Mouse (Mus musculus) embryonic facial prominence, embryonic 10.5 days (tissue): ENCODE measurements at regions not wholly inside any gene's neighbourhood (a gene's known extent, or its start where the extent isn't known, plus 50 kb on each side); places are given as distances from the start of the nearest gene placed in this dataset.

ENCODE experiments used
- DNase-seq: peaks from one replicate; pipeline ENCODE4 v3.0.0-alpha.2; 2017; ENCODE audit warnings: low spot score
- H3K27ac ChIP-seq: fragments of 300-500 bp; sonication (generic); replicated peaks from 2 replicates; pipeline ENCODE4 v1.5.1; 2016; ENCODE audit warnings: mild to moderate bottlenecking
- H3K27me3 ChIP-seq: fragments of 300-500 bp; sonication (generic); replicated peaks from 2 replicates; pipeline ENCODE4 v1.6.1; 2016; ENCODE audit warnings: low read depth, mild to moderate bottlenecking; ENCODE audit not compliant: poor library complexity, severe bottlenecking
- H3K36me3 ChIP-seq: fragments of 300-500 bp; sonication (generic); replicated peaks from 2 replicates; pipeline ENCODE4 v1.6.1; 2016; ENCODE audit warnings: mild to moderate bottlenecking, moderate library complexity
- H3K4me1 ChIP-seq: fragments of 300-500 bp; sonication (generic); 2 replicates; pipeline ENCODE4 v1.6.1; 2016
- H3K4me3 ChIP-seq: fragments of 300-500 bp; sonication (generic); 2 replicates; pipeline ENCODE4 v1.5.1; 2016; ENCODE audit warnings: mild to moderate bottlenecking, moderate library complexity
- H3K9me3 ChIP-seq: fragments of 300-500 bp; sonication (generic); 2 replicates; pipeline ENCODE4 v1.6.1; 2016; ENCODE audit warnings: mild to moderate bottlenecking
- WGBS: fragments of 180-500 bp; shearing (Covaris S2); methylation state at CpG from one replicate; pipeline ENCODE4 v1.1.7; 2016; 5-methylcytosine and 5-hydroxymethylcytosine counted together

- Histone ChIP-seq H3K4me3 (no peak overlapping the region), H3K4me1 (peaks cover 7% of the 10 kb centered on the region), H3K27ac (no peak overlapping the region), H3K36me3 (no peaks in the 10 kb centered on the region), H3K27me3 (no peaks in the 10 kb centered on the region), H3K9me3 (no peaks in the 10 kb centered on the region)
- WGBS, result 81% methylated on average over 1 of the region's 1 CpGs
- no peak for DNase-seq
Observed at GRCm38 (mm10) chr15:56979353-56979752, 498.1 kb downstream of the Slc22a22 start.

DNA sequence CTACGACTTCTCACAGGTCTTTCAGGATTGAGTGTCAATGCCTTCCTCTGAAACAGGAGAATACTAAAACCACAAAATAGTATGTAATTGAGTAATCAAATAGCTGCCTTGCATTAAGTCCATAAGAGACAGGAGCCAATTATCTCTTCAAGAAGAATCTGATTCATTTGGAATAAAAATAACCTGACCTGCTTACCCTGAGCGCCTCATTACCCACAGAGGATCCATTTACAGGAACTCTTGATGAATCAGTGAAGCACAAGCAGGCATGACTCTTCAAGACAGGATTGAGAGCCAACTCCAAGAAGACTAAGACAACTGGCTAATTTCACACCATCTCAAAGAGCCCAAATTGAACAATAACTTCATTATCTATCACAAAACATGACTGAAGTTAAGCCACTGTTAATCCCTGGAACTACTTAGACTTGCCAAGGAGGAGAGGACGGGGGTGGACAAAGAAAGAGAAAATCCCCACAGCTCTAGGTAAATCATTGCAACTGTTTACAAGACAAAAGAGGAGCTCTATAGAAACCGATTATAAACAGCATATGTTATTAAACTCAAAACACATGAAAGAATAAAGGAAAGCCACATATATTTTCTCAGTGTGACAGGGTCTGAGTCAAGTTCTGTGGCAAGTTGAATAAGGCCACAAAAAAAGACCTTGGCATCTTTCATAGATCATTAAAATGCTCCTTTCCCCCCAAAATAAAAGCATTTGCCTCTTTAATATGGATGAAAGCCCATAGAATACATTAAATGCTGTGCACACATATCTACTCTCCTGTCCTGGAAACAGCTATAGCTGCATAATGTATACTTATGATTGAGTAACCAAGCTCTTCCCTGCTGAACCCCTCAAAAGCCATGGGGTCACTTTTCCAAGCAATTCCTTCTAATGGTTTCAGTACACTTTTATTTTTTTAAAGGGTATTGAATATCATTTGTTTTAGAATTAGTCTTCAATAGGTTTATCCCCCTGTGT, 501.7 kb downstream of the Slc22a22 start:
- Histone ChIP-seq H3K27me3 (no peaks in the 10 kb centered on the region), H3K36me3 (no peaks in the 10 kb centered on the region), H3K4me3 (no peak overlapping the region), H3K9me3 (no peaks in the 10 kb centered on the region), H3K4me1 (peaks cover 7% of the 10 kb centered on the region), H3K27ac (no peak overlapping the region)
- DNase-seq, result no peak
- 49% methylated on average over 4 of the region's 4 CpGs for WGBS

DNA sequence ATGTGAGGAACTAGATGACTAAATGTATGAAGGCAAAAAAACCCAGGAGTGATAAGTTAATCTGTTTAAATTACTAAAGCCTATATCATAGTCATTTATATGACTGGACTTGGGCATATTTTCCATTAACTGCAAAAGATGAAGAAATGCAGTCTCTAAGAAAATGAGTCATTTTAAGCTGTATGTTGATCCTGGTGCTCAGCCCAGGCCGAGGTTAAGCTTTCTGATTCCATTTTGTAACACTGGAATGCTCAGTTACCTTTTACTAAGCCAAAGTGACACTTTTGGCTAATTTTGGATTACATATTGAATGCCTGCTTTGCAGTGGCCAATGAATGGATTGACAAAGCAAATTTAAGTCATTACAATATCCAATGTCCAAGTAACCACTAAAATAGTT, 507.3 kb downstream of the Slc22a22 start:
- WGBS, result 71% methylated on average over 1 of the region's 1 CpGs

GRCm38 (mm10) chr15:56956356-56956755, 521.1 kb downstream of the Slc22a22 start:
- WGBS, result 68% methylated on average over 2 of the region's 2 CpGs
- Histone ChIP-seq H3K9me3 (0 out of 2 replicates have a peak, but pooled peaks cover 3% of the 10 kb centered on the region), H3K36me3 (no peaks in the 10 kb centered on the region), H3K27ac (no peak overlapping the region), H3K27me3 (no peaks in the 10 kb centered on the region), H3K4me1 (no peaks in the 10 kb centered on the region; the same call in 1 of the 2 replicates), H3K4me3 (no peak overlapping the region)
- DNase-seq, result no peak

More for the DNA sequence above, 507.3 kb downstream of the Slc22a22 start:
- Histone ChIP-seq H3K27me3 (no peaks in the 10 kb centered on the region), H3K27ac (no peak overlapping the region), H3K4me1 (no peaks in the 10 kb centered on the region), H3K4me3 (no peak overlapping the region), H3K9me3 (no peaks in the 10 kb centered on the region), H3K36me3 (no peaks in the 10 kb centered on the region)
- no peak for DNase-seq

DNA sequence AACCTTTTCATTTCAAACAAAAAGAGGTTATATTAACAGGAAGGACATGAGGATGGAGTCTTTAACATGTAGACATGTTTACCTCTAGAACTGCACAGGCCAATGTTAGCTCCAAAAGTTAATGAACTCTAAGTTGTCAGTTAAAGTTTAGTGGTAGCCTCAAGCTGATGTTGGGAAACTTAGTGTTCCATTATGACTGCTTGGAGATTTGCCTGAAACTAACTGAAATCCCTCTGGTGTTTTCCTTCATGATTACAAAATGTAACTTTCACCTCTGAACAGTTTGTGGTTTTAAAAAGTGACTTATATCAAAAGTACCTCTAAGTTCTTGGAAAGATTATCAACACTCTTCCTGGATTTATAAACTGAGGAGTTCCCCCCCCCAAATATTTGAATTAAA, 525.2 kb downstream of the Slc22a22 start:
- H3K9me3 ChIP-seq, result 0 out of 2 replicates have a peak, but pooled peaks cover 3% of the 10 kb centered on the region
- no peaks in the 10 kb centered on the region for H3K36me3 ChIP-seq
- no peak overlapping the region for H3K27ac ChIP-seq
- H3K4me3 ChIP-seq, result no peak overlapping the region
- no peak for DNase-seq
- H3K27me3 ChIP-seq, result no peaks in the 10 kb centered on the region
- no peaks in the 10 kb centered on the region; the same call in 1 of the 2 replicates for H3K4me1 ChIP-seq

GRCm38 (mm10) chr15:56950824-56951223, 526.6 kb downstream of the Slc22a22 start:
- WGBS, result 90% methylated on average over 2 of the region's 2 CpGs
- no peak overlapping the region for H3K27ac ChIP-seq
- no peak overlapping the region for H3K4me3 ChIP-seq
- no peaks in the 10 kb centered on the region for H3K36me3 ChIP-seq
- 0 out of 2 replicates have a peak, but pooled peaks cover 3% of the 10 kb centered on the region for H3K9me3 ChIP-seq
- no peak for DNase-seq
- no peaks in the 10 kb centered on the region for H3K27me3 ChIP-seq
- H3K4me1 ChIP-seq, result no peaks in the 10 kb centered on the region

DNA sequence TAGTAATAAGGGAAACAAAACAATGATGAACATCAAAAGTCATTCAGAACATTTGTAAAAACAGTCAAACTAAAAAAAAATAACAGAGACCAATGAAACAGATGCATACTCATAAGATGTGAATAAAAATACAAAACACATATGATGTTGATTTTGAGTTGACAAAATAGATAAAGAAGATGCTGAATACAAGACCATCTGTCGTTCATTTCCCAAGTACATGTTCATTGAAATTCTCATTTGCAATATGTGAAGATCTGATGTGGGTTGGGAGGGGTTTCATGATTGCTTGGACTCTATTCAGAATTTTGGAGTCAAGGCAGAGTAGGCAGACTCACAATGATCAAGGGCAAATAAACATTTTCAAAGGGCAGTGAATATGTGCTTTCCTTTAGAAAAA, 536.5 kb downstream of the Slc22a22 start:
- WGBS, result 92% methylated on average over 1 of the region's 1 CpGs
- no peaks in the 10 kb centered on the region for H3K9me3 ChIP-seq
- no peaks in the 10 kb centered on the region for H3K36me3 ChIP-seq
- H3K4me3 ChIP-seq, result no peak overlapping the region
- no peak for DNase-seq
- no peak overlapping the region for H3K27ac ChIP-seq
- H3K4me1 ChIP-seq, result no peaks in the 10 kb centered on the region
- no peaks in the 10 kb centered on the region for H3K27me3 ChIP-seq

DNA sequence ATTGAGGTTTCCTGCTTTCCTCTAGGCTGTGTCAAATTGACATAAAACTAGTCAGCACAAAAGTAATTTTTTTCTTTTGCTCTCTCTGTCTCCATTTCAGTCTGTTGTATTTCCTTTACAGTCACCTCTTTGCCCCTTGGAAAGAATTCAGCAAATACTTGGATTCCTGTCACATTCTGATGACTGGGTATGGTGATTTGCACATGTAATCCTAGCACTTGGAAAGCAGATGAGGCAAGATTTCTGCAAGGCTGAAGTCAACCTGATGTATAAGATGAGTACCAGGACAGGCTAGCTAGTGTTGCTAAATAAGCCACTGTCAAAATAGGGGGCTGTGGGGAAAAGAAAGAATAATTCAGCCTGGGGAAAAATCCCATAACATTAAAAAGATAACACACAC, 580.9 kb downstream of the Slc22a22 start:
- no peaks in the 10 kb centered on the region for H3K4me1 ChIP-seq
- H3K36me3 ChIP-seq, result no peaks in the 10 kb centered on the region
- DNase-seq, result no peak
- no peaks in the 10 kb centered on the region for H3K9me3 ChIP-seq
- no peaks in the 10 kb centered on the region for H3K27me3 ChIP-seq
- no peak overlapping the region for H3K4me3 ChIP-seq
- no peak overlapping the region for H3K27ac ChIP-seq

GRCm38 (mm10) chr15:56881501-56881900, 595.9 kb downstream of the Slc22a22 start:
- Histone ChIP-seq H3K9me3 (0 out of 2 replicates have a peak, but pooled peaks cover 2% of the 10 kb centered on the region), H3K36me3 (no peaks in the 10 kb centered on the region), H3K27me3 (no peaks in the 10 kb centered on the region), H3K27ac (no peak overlapping the region), H3K4me1 (peaks cover 12% of the 10 kb centered on the region; the same call in 1 of the 2 replicates), H3K4me3 (no peak overlapping the region)
- DNase-seq, result peak; percentile 53
- WGBS, result 31% methylated on average over 5 of the region's 5 CpGs

- no peaks in the 10 kb centered on the region for H3K36me3 ChIP-seq
- H3K27me3 ChIP-seq, result 0 out of 2 replicates have a peak, but pooled peaks cover 3% of the 10 kb centered on the region
- no peak overlapping the region for H3K4me3 ChIP-seq
- H3K4me1 ChIP-seq, result peaks cover 16% of the 10 kb centered on the region
- no peak overlapping the region for H3K27ac ChIP-seq
- no peaks in the 10 kb centered on the region for H3K9me3 ChIP-seq
- DNase-seq, result no peak
- 65% methylated on average over 6 of the region's 6 CpGs for WGBS
Observed at GRCm38 (mm10) chr15:56865879-56866278, 611.5 kb downstream of the Slc22a22 start.

DNA sequence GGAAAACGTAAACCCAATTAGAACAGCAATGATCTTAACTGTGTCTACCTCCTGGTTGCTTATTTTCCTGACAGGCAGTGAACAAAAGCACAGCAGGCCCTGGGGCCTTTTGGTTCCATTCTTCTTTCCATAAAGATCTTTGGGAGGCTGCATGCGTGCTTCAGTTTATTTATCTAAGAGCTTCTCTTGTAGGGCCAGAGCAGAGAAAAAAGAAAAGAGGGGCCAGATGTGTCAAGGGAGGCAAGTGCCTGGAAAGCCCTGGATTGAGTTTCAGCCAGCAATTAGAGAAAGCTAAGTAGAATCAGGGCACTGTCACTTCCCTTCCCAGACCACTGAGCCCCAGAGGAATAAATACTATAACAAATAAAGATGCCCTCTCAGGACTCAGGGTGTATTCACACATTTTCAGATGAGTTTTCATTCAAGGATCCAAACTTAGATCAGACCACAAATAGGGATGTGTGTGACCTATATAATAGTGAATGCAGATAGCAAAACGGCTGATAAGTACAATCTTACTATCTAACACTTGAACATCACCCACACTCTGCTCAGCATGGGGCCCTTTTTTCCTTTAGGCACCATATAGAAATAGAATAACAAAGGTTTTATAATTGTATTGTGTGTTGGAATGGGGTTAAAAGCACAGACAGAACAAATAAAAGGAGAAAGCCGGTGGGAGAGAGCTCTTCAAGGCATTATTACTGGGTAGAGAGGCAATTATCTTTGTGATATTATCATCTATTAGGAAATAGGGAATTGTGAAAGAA, 612.2 kb downstream of the Slc22a22 start:
- H3K4me1 ChIP-seq, result peaks cover 16% of the 10 kb centered on the region
- no peak overlapping the region for H3K27ac ChIP-seq
- H3K9me3 ChIP-seq, result no peaks in the 10 kb centered on the region
- 17% methylated on average over 4 of the region's 4 CpGs for WGBS
- DNase-seq, result peak; percentile 43
- H3K4me3 ChIP-seq, result no peak overlapping the region
- H3K36me3 ChIP-seq, result no peaks in the 10 kb centered on the region
- H3K27me3 ChIP-seq, result 0 out of 2 replicates have a peak, but pooled peaks cover 3% of the 10 kb centered on the region

- 45% methylated on average over 4 of the region's 4 CpGs for WGBS
- no peaks in the 10 kb centered on the region for H3K36me3 ChIP-seq
- H3K4me3 ChIP-seq, result no peak overlapping the region
- H3K4me1 ChIP-seq, result peaks cover 29% of the 10 kb centered on the region
- DNase-seq, result peak; percentile 32
- H3K27ac ChIP-seq, result peak overlapping the region; percentile 24; the same call in 1 of the 2 replicates
- H3K9me3 ChIP-seq, result no peaks in the 10 kb centered on the region
- no peaks in the 10 kb centered on the region for H3K27me3 ChIP-seq
Observed at GRCm38 (mm10) chr15:56858627-56859334, 618.6 kb downstream of the Slc22a22 start.
